Mouse (Mus musculus) right cerebral cortex, postnatal 25 days (tissue): ENCODE measurements around the gene Cic.

Source experiments
- DNase-seq: peaks from one replicate; pipeline ENCODE4 v3.0.0; 2022

Cic gene

GRCm38 (mm10) chr7:25284766-25285165 is 17.3 kb downstream of the Cic start:
- DNase-seq: no peak

- no peak for DNase-seq
Observed at GRCm38 (mm10) chr7:25285511-25286238, 18.2 kb downstream of the Cic start.

- no peak for DNase-seq
Observed at GRCm38 (mm10) chr7:25286989-25287388, 19.5 kb downstream of the Cic start.

- no peak for DNase-seq
Observed at GRCm38 (mm10) chr7:25288011-25288410, 20.5 kb downstream of the Cic start.

- no peak for DNase-seq
Observed at GRCm38 (mm10) chr7:25288721-25289120, 21.2 kb downstream of the Cic start.

- no peak for DNase-seq
Observed at GRCm38 (mm10) chr7:25289925-25290324, 22.4 kb downstream of the Cic start.

GRCm38 (mm10) chr7:25290463-25290862 is 23.0 kb downstream of the Cic start:
- DNase-seq: no peak

GRCm38 (mm10) chr7:25290911-25291310 is 23.4 kb downstream of the Cic start:
- DNase-seq: no peak

GRCm38 (mm10) chr7:25292107-25292506 is 24.6 kb downstream of the Cic start:
- DNase-seq: no peak

- DNase-seq: no peak
Observed at GRCm38 (mm10) chr7:25293191-25293739, 25.8 kb downstream of the Cic start.

- DNase-seq: no peak
Observed at GRCm38 (mm10) chr7:25294495-25294894, 27.0 kb downstream of the Cic start.

GRCm38 (mm10) chr7:25294960-25295722 is 27.6 kb downstream of the Cic start:
- DNase-seq: no peak

GRCm38 (mm10) chr7:25296945-25297453 is 29.5 kb downstream of the Cic start:
- DNase-seq: no peak

- DNase-seq: peak; percentile 80
Observed at GRCm38 (mm10) chr7:25297454-25298325, 30.2 kb downstream of the Cic start, which contains the start of gene Pafah1b3. Gene Pafah1b3 (minus strand): TSS chr7:25297986.

GRCm38 (mm10) chr7:25301063-25301462 is 33.6 kb downstream of the Cic start, which contains the start of gene Prr19:
Gene Prr19 (plus strand): TSS chr7:25301411.
- DNase-seq: no peak

GRCm38 (mm10) chr7:25303003-25303684 is 35.6 kb downstream of the Cic start:
- DNase-seq: no peak

GRCm38 (mm10) chr7:25303685-25304006 is 36.1 kb downstream of the Cic start:
- no peak for DNase-seq

- no peak for DNase-seq
Observed at GRCm38 (mm10) chr7:25305481-25305880, 38.0 kb downstream of the Cic start.

GRCm38 (mm10) chr7:25305956-25306613 is 38.6 kb downstream of the Cic start, which contains the start of gene Tmem145:
Gene Tmem145 (plus strand): TSS chr7:25306106.
- DNase-seq: peak; percentile 61

GRCm38 (mm10) chr7:25306614-25306996 is 39.1 kb downstream of the Cic start:
- DNase-seq: no peak

- no peak for DNase-seq
Observed at GRCm38 (mm10) chr7:25308702-25309318, 41.3 kb downstream of the Cic start.
